Mouse (Mus musculus) macrophage (primary cell): ENCODE data around the gene Simc1. TPM values are rescaled to one million over a fixed set of nuclear protein-coding genes. Genes with fewer than 3 reads are reported as not detected.
"Not testable (repeated sequence)": the region's sequence is repeated elsewhere in the genome, so short reads cannot be mapped to it uniquely, and the experiment has no call there.

ENCODE experiments used
- H3K27ac ChIP-seq: fragments of 350-480 bp; formaldehyde crosslinking; 2 replicates; pipeline ENCODE4 v1.9.0; 2021
- H3K36me3 ChIP-seq: fragments of 350-480 bp; formaldehyde crosslinking; 2 replicates; pipeline ENCODE4 v1.9.0; 2021; ENCODE audit errors: inconsistent target
- H3K4me3 ChIP-seq: fragments of 350-480 bp; formaldehyde crosslinking; 2 replicates; pipeline ENCODE4 v1.9.0; 2021; ENCODE audit errors: inconsistent target
- H3K79me2 ChIP-seq: fragments of 350-480 bp; formaldehyde crosslinking; 2 replicates; pipeline ENCODE4 v1.9.0; 2021; ENCODE audit errors: inconsistent target
- WGBS: methylation state at CpG from one replicate; pipeline ENCODE4 v1.1.7; 2026; ENCODE audit warnings: inconsistent platforms; ENCODE audit not compliant: missing documents; 5-methylcytosine and 5-hydroxymethylcytosine counted together
- polyA plus RNA-seq: library from polyadenylated mRNA; stranded (reverse); fragments of 250-400 nt; gene quantifications from 3 replicates; pipeline ENCODE4 v1.2.4, GENCODE M21; 2018; ENCODE audit warnings: inconsistent platforms
- total RNA-seq, 78 experiments: library from RNA; depleted of rRNA; stranded (reverse); fragments of 250-400 nt; gene quantifications; 1 replicate in 9 of 78; 2 replicates in 24 of 78; 3 replicates in 43 of 78; 4 replicates in 2 of 78; pipeline ENCODE4 v1.2.4; 2018; ENCODE audit warnings: inconsistent platforms in 56 of 78

Gene Simc1
- 10 to 100 TPM; 12.0 to 37.4 (median 23.0) TPM for total RNA-seq (2018; cell fraction: chromatin; rRNA removed)
- 1 to 10 TPM; 1.9 to 4.5 (median 3.2) TPM for total RNA-seq (2018; cell fraction: cytosol; rRNA removed)
- 10 to 100 TPM in 16 of 26 experiments, 1 to 10 TPM in 10; 4.7 to 28.8 (median 12.7) TPM for total RNA-seq (2018; cell fraction: nucleus; rRNA removed)
- 2.8 to 7.0 TPM (median 4.7 TPM) in 3 replicates for polyA plus RNA-seq

- H3K27ac ChIP-seq: no peak within 1 kb of the TSS
- peak within 1 kb of the TSS; percentile 31 for H3K4me3 ChIP-seq
- WGBS: 1% methylated on average over 103 of the region's 105 CpGs
- no peaks in the 10 kb centered on the region for H3K36me3 ChIP-seq
- H3K79me2 ChIP-seq: no peaks in the 10 kb centered on the region
Measured at GRCm38 (mm10) chr13:54503604-54504521, at the start of gene Simc1. Gene Simc1, plus strand, starts transcription at chr13:54503779.

GRCm38 (mm10) chr13:54457062-54457461 is 46.5 kb upstream of the Simc1 start:
- H3K36me3 ChIP-seq: peaks cover 44% of the 10 kb centered on the region
- no peak overlapping the region for H3K4me3 ChIP-seq
- H3K27ac ChIP-seq: no peak overlapping the region
- WGBS: 68% methylated on average over 2 of the region's 2 CpGs
- H3K79me2 ChIP-seq: no peaks in the 10 kb centered on the region

- peaks cover 64% of the 10 kb centered on the region for H3K36me3 ChIP-seq
- WGBS: 93% methylated on average over 4 of the region's 4 CpGs
Measured at GRCm38 (mm10) chr13:54459282-54459681, 44.3 kb upstream of the Simc1 start.

GRCm38 (mm10) chr13:54468098-54469011 is 35.2 kb upstream of the Simc1 start, which contains the start of gene Thoc3:
Gene Thoc3, minus strand, starts transcription at chr13:54468849.
- WGBS: under 1% methylated on average over 66 of the region's 67 CpGs
- peaks cover 27% of the 10 kb centered on the region for H3K36me3 ChIP-seq
- peaks cover 27% of the 10 kb centered on the region for H3K79me2 ChIP-seq
- peak within 1 kb of the TSS; percentile 97 for H3K4me3 ChIP-seq
- H3K27ac ChIP-seq: peak within 1 kb of the TSS; percentile 48

More at GRCm38 (mm10) chr13:54459282-54459681, 44.3 kb upstream of the Simc1 start:
- Histone ChIP-seq H3K79me2 (no peaks in the 10 kb centered on the region), H3K4me3 (no peak overlapping the region), H3K27ac (no peak overlapping the region)

DNA sequence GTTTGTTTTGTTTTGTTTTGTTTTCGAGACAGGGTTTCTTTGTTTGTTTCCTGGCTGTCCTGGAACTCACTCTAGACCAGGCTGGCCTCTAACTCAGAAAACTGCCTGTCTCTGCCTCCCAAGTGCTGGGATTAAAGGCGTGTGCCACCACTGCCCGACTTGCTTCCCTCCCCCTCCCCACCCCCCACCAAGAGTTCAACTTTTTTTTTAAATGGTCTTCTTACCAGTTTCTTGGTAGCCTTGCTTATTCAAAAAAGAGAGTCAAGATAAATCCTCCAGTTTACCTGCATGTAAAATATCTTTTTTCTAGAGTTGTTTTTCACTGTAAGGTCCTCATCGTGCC is 34.6 kb upstream of the Simc1 start:
- Histone ChIP-seq H3K27ac (peak overlapping the region; percentile 48), H3K79me2 (peaks cover 27% of the 10 kb centered on the region), H3K4me3 (peak overlapping the region; percentile 45), H3K36me3 (peaks cover 21% of the 10 kb centered on the region)
- WGBS: 21% methylated on average over 4 of the region's 4 CpGs

DNA sequence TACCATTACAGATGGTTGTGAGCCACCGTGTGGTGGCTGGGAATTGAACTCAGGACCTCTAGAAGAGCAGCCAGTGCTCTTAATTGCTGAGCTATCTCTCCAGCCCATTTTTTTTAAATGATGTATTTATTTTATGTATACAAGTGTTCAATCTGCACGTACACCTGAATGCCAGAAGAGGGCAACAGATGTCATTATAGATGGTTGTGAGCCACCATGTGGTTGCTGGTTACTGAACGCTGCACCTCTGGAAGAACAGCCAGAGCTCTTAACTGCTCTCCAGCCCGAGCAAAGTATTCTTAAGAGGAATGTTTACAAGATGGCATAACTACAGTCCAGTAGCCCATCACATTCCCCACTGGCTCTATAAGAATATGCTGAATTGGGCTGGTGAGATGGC is 31.6 kb upstream of the Simc1 start:
- 88% methylated on average over 4 of the region's 4 CpGs for WGBS
- Histone ChIP-seq H3K4me3 (no peak overlapping the region), H3K27ac (no peak overlapping the region), H3K36me3 (no peaks in the 10 kb centered on the region), H3K79me2 (peaks cover 16% of the 10 kb centered on the region)

- H3K27ac ChIP-seq: no peak overlapping the region
- no peak overlapping the region for H3K4me3 ChIP-seq
- no peaks in the 10 kb centered on the region for H3K36me3 ChIP-seq
- no peaks in the 10 kb centered on the region for H3K79me2 ChIP-seq
- WGBS: 93% methylated on average over 2 of the region's 2 CpGs
Measured at GRCm38 (mm10) chr13:54474996-54475395, 28.6 kb upstream of the Simc1 start.

- H3K27ac ChIP-seq: no peak overlapping the region
- no peak overlapping the region for H3K4me3 ChIP-seq
- 6% methylated on average over 5 of the region's 5 CpGs for WGBS
- no peaks in the 10 kb centered on the region for H3K79me2 ChIP-seq
- H3K36me3 ChIP-seq: no peaks in the 10 kb centered on the region
Measured at GRCm38 (mm10) chr13:54475702-54476101, 27.9 kb upstream of the Simc1 start.

- WGBS: 76% methylated on average over 3 of the region's 3 CpGs
- no peaks in the 10 kb centered on the region for H3K36me3 ChIP-seq
- no peak overlapping the region for H3K27ac ChIP-seq
- H3K4me3 ChIP-seq: no peak overlapping the region
- no peaks in the 10 kb centered on the region for H3K79me2 ChIP-seq
Measured at GRCm38 (mm10) chr13:54479286-54479685, 24.3 kb upstream of the Simc1 start.

DNA sequence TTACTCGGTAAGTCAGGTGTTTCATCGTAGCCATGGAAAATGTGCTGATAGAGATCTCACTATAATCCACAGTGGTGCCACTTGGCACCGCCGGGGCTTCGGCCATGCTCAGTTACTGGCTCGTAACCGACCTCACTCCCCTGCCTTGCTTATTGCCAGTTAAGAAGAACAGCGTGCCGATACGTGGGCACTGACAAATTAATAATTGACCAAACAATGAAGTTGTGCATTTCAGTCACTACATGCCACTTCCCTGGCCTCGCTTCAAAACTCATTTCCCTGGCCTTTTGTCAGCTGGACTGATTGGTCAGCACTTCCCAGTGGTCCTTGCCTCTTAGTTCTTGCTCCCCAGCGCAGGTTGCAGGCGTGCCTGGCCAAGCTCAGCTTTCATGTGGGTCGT is 22.1 kb upstream of the Simc1 start:
- no peaks in the 10 kb centered on the region for H3K36me3 ChIP-seq
- WGBS: 88% methylated on average over 14 of the region's 14 CpGs
- H3K4me3 ChIP-seq: no peak overlapping the region
- H3K27ac ChIP-seq: no peak overlapping the region
- H3K79me2 ChIP-seq: no peaks in the 10 kb centered on the region

DNA sequence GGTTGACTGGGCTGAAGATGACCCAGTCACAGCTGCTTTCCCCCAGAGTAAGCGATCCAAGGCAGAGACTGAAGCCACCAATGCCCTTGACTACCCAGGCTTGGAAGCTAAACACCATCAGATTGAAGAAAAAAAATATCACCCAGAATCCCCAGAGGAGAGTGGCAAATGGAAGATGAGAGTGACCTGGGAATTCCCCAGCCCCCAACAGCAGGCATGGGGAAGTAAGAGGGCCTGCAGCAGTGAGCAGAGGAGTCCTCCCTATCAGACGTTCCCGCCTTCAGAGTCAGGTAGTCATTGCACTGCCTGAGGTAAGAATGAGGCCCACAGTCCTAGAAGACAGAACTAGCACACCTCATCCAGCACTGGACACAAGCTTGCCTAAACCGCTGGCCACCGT is 13.2 kb upstream of the Simc1 start:
- no peaks in the 10 kb centered on the region for H3K36me3 ChIP-seq
- WGBS: 71% methylated on average over 5 of the region's 5 CpGs
- H3K79me2 ChIP-seq: no peaks in the 10 kb centered on the region

GRCm38 (mm10) chr13:54491381-54491780 is 12.2 kb upstream of the Simc1 start:
- Histone ChIP-seq H3K27ac (no peak overlapping the region), H3K79me2 (no peaks in the 10 kb centered on the region), H3K36me3 (no peaks in the 10 kb centered on the region), H3K4me3 (no peak overlapping the region)
- 97% methylated on average over 6 of the region's 6 CpGs for WGBS

More for the DNA sequence above, 13.2 kb upstream of the Simc1 start:
- Histone ChIP-seq H3K4me3 (no peak overlapping the region), H3K27ac (no peak overlapping the region)

DNA sequence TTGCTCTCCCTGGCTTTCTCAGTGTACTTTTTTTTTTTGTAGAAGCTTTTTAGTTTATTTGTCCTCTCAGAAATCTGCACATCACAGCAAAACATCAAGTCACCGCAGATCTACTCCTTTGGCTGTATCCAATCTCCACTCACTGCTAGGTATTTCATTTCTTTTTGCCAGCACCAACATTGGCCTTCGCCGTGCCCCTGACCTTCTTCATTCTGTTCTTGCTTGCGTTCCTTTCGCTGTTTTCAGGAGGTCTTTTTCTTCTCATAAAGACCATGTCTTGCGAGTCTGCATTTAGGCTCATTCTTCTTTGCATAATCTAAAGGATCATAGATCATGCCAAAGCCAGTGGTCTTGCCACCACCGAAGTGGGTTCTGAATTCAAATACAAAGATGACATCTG is 4.0 kb upstream of the Simc1 start:
- WGBS: 85% methylated on average over 7 of the region's 7 CpGs
- H3K36me3 ChIP-seq, H3K4me3 ChIP-seq, H3K79me2 ChIP-seq, H3K27ac ChIP-seq: not testable (repeated sequence)

DNA sequence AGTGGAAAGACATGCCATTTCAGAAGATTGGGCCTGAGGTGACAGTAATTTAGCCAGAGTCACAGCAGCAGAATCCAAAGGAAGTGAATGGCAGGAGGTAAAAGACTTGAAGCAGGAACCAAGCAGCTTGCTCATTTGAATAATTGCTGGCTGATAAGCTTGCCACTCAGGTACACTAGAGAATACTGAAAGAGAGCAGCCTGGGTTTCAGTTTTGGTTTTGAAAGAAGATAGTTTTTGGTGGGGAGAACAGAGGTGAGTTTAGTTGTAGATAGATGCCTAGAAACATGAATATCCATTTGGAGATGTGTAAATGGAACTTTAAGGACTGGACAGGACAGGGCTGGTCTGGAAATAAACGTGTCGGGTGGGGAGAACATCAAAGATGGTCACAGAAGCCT is 2.2 kb upstream of the Simc1 start:
- WGBS: 81% methylated on average over 2 of the region's 2 CpGs
- no peaks in the 10 kb centered on the region for H3K36me3 ChIP-seq
- no peak overlapping the region for H3K4me3 ChIP-seq
- H3K79me2 ChIP-seq: no peaks in the 10 kb centered on the region
- no peak overlapping the region for H3K27ac ChIP-seq
